Mouse (Mus musculus) monocyte, adult 5-6 weeks (primary cell): ENCODE measurements around the gene Ube2l3. TPM values are rescaled to one million over a fixed set of nuclear protein-coding genes. Genes with fewer than 3 reads are reported as not detected.
"Not testable (repeated sequence)": the region's sequence is repeated elsewhere in the genome, so short reads cannot be mapped to it uniquely, and the experiment has no call there.

Source experiments
- ATAC-seq: fragments of 153-309, 156-312 bp; replicated peaks from 2 replicates; pipeline ENCODE4 v1.8.0; 2017; ENCODE audit warnings: mild to moderate bottlenecking; ENCODE audit not compliant: low TSS enrichment, insufficient number of reproducible peaks, severe bottlenecking, poor library complexity, low FRiP score
- total RNA-seq: library from RNA; stranded (forward); fragments of 200-1000, 200-491, 200-594 nt; gene quantifications from 3 replicates; pipeline ENCODE4 v1.2.3, GENCODE M21; 2017

Ube2l3 gene
- total RNA-seq, 1 experiment from 2014 or later: 90.6 TPM

GRCm38 (mm10) chr16:17165478-17165877 is 37.0 kb downstream of the Ube2l3 start:
- ATAC-seq: not testable (repeated sequence)

GRCm38 (mm10) chr16:17154346-17154745 is 48.1 kb downstream of the Ube2l3 start:
- no peak for ATAC-seq

- ATAC-seq: no peak
Observed at GRCm38 (mm10) chr16:17151874-17152273, 50.6 kb downstream of the Ube2l3 start.

GRCm38 (mm10) chr16:17150520-17151258 is 51.8 kb downstream of the Ube2l3 start:
- no peak for ATAC-seq

- no peak for ATAC-seq
Observed at GRCm38 (mm10) chr16:17148084-17148483, 54.4 kb downstream of the Ube2l3 start.

GRCm38 (mm10) chr16:17147391-17147929 is 55.0 kb downstream of the Ube2l3 start:
- ATAC-seq: no peak

- ATAC-seq: peak; percentile 92
Observed at GRCm38 (mm10) chr16:17146772-17147235, 55.6 kb downstream of the Ube2l3 start, which contains the start of gene Ccdc116. TSS of gene Ccdc116 (minus strand) at chr16:17147229.

- no peak for ATAC-seq
Observed at GRCm38 (mm10) chr16:17144339-17144738, 58.1 kb downstream of the Ube2l3 start, which contains the start of gene Ydjc. TSS of gene Ydjc (plus strand) at chr16:17144621.

- ATAC-seq: no peak
Observed at GRCm38 (mm10) chr16:17137355-17137754, 65.1 kb downstream of the Ube2l3 start.

- no peak for ATAC-seq
Observed at GRCm38 (mm10) chr16:17132906-17133200, 69.6 kb downstream of the Ube2l3 start.

GRCm38 (mm10) chr16:17132089-17132905 is 70.2 kb downstream of the Ube2l3 start, which contains the start of gene Sdf2l1:
TSS of gene Sdf2l1 (minus strand) at chr16:17132383.
- ATAC-seq: peak; percentile 99

GRCm38 (mm10) chr16:17131191-17132088 is 71.0 kb downstream of the Ube2l3 start:
- ATAC-seq: no peak

- ATAC-seq: 0 out of 2 replicates have a peak, but pooled peaks have one; percentile 34
Observed at GRCm38 (mm10) chr16:17127292-17127691, 75.2 kb downstream of the Ube2l3 start.

- peak; percentile 86 for ATAC-seq
Observed at GRCm38 (mm10) chr16:17124871-17125520, 77.5 kb downstream of the Ube2l3 start, which contains the start of gene 2610318N02Rik. TSS of gene 2610318N02Rik (minus strand) at chr16:17125167.

GRCm38 (mm10) chr16:17124119-17124870 is 78.2 kb downstream of the Ube2l3 start:
- ATAC-seq: no peak

GRCm38 (mm10) chr16:17121569-17121968 is 80.9 kb downstream of the Ube2l3 start:
- ATAC-seq: no peak

GRCm38 (mm10) chr16:17117309-17117799 is 85.1 kb downstream of the Ube2l3 start:
- ATAC-seq: no peak
